ENCODE assay signal across 9 mouse cellular contexts in the genomic region with DNA sequence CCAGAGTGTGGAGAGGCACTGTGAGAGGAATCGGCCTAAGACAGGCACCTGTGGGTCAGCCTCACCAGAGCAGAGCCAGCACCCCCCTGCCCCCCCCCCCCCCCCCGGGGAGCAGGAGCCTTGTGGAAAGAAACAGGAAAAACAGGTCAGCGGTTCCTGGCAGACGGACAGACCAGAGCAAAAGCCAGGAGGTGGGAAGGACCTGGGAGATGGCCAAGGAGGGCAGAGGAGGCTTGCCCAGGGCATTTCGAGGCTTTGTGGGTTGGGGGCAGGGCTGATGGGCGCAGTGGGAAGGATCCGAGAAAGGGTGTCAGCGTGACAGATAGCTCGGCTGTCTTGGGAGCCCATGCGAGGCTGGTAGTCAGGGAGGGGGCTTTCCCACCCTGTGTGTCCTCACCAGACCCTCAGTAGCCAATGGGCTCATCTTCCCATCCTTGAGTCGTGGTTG. TPM values are rescaled to one million over a fixed set of nuclear protein-coding genes. Genes with fewer than 3 reads are reported as not detected.
DNase-seq lines count a peak whose midpoint lies in the region; ATAC-seq lines count a peak whose summit lies in the region.
"Had no signal": no experiment of that assay in that cellular context is flagged by ENCODE, and none has a peak within 500 bp of the region (broad histone marks: within the 10 kb centered on the region; RNA-seq: fewer than 3 reads in every experiment).

No protein-coding gene starts in this region.

- WGBS in forebrain, embryonic 13.5 days = 67% methylated on average over 11 of the region's 11 CpGs
- 80% methylated on average over 11 of the region's 11 CpGs for WGBS in forebrain, embryonic 10.5 days
- WGBS in hindbrain, embryonic 15.5 days = 49% methylated on average over 11 of the region's 11 CpGs

- H3K27me3 ChIP-seq in forebrain, embryonic 13.5 days = no peaks in the 10 kb centered on the region
- peaks cover 53% of the 10 kb centered on the region for H3K27me3 ChIP-seq in forebrain, embryonic 10.5 days (ENCODE audit: poor library complexity, severe bottlenecking)
- H3K27me3 ChIP-seq in hindbrain, embryonic 15.5 days = no peaks in the 10 kb centered on the region

- H3K4me3 ChIP-seq in forebrain, embryonic 13.5 days = no peak overlapping the region
- no peak overlapping the region for H3K4me3 ChIP-seq in forebrain, embryonic 10.5 days
- H3K4me3 ChIP-seq in hindbrain, embryonic 15.5 days = no peak overlapping the region
- H3K4me3 ChIP-seq: megakaryocyte, embryonic 14.5 days had no signal

- peak overlapping the region; percentile 64; the same call in 1 of the 2 replicates for H3K27ac ChIP-seq in forebrain, embryonic 13.5 days
- no peak overlapping the region for H3K27ac ChIP-seq in forebrain, embryonic 10.5 days
- peak overlapping the region; percentile 78 for H3K27ac ChIP-seq in hindbrain, embryonic 15.5 days (replicated peaks)

- ATAC-seq in forebrain, embryonic 13.5 days = no peak
- ATAC-seq in hindbrain, embryonic 15.5 days (ENCODE audit: low FRiP score, low read depth) = peak; percentile 54
- ATAC-seq in CD4-positive, CD25-positive, alpha-beta regulatory T cell, adult 4 months = no peak

- H3K4me1 ChIP-seq in forebrain, embryonic 13.5 days = peaks cover 30% of the 10 kb centered on the region
- peaks cover 5% of the 10 kb centered on the region; the same call in 1 of the 2 replicates for H3K4me1 ChIP-seq in forebrain, embryonic 10.5 days
- H3K4me1 ChIP-seq in hindbrain, embryonic 15.5 days (replicated peaks) = peaks cover 50% of the 10 kb centered on the region

- no peak for DNase-seq in forebrain, embryonic 10.5 days (ENCODE audit: extremely low spot score, low spot score)
- DNase-seq in retina, postnatal 1 day = peak; percentile 36
- no peak for DNase-seq in retina, embryonic 14.5 days (ENCODE audit: low spot score)
- peak; percentile 87 for DNase-seq in lung, postnatal 36 days
- no peak for DNase-seq in right cerebral cortex, adult 18-20 months

- peaks cover 95% of the 10 kb centered on the region for H3K36me3 ChIP-seq in forebrain, embryonic 13.5 days (ENCODE audit: poor library complexity, severe bottlenecking)
- H3K36me3 ChIP-seq in forebrain, embryonic 10.5 days (replicated peaks) = no peaks in the 10 kb centered on the region
- peaks cover 44% of the 10 kb centered on the region for H3K36me3 ChIP-seq in hindbrain, embryonic 15.5 days

- no peaks in the 10 kb centered on the region for H3K9me3 ChIP-seq in forebrain, embryonic 13.5 days (replicated peaks)
- H3K9me3 ChIP-seq in forebrain, embryonic 10.5 days = no peaks in the 10 kb centered on the region
- H3K9me3 ChIP-seq in hindbrain, embryonic 15.5 days = no peaks in the 10 kb centered on the region

- no peak overlapping the region for H3K4me2 ChIP-seq in forebrain, embryonic 13.5 days
- no peak overlapping the region for H3K4me2 ChIP-seq in hindbrain, embryonic 15.5 days

- H3K9ac ChIP-seq in forebrain, embryonic 13.5 days = no peak overlapping the region
- no peak overlapping the region for H3K9ac ChIP-seq in hindbrain, embryonic 15.5 days

RNA-seq across cellular contexts. Expression of gene Ppara, which starts 31.6 kb away (rescaled TPM):
- polyA plus RNA-seq in forebrain, embryonic 13.5 days (2015; fragmentation: Nextera tagmentation; extraction: Ambion mirVana) = 0.44 and 0.63 TPM in 2 replicates
- polyA plus RNA-seq in forebrain, embryonic 10.5 days (2016; fragmentation: Nextera tagmentation; extraction: Ambion mirVana) = 0.11 and 0.20 TPM in 2 replicates
- 1.6 and 2.1 TPM in 2 replicates for polyA plus RNA-seq in hindbrain, embryonic 15.5 days (2015; fragmentation: Nextera tagmentation; extraction: Ambion mirVana)
- under 1 TPM in 1 of 2 experiments, not detected in 1; 0.20 TPM for polyA plus RNA-seq in CD4-positive, CD25-positive, alpha-beta regulatory T cell, adult 4 months (2017; shearing (Covaris generic))

Comparison
In these comparisons a context has a peak if more than half of its experiments do, and no peak if none do; other contexts are left out.
1. DNase-seq: peak in retina, postnatal 1 day (single experiment) and lung, postnatal 36 days (single experiment); none in forebrain, embryonic 10.5 days (single experiment), retina, embryonic 14.5 days (single experiment) and right cerebral cortex, adult 18-20 months (single experiment).